Mouse (Mus musculus) cerebellum, postnatal 10 days (tissue): Measurements from ENCODE around the gene Zfr2.
A peak's percentile ranks its signal among the peaks of the same experiment; 100 is the strongest.

Experiments
- DNase-seq, 2 experiments: peaks; one replicate each; pipeline ENCODE4 v3.0.0; 2021; ENCODE audit warnings: mixed read lengths in 2 of 2

Zfr2 gene

GRCm38 (mm10) chr10:81232580-81233225, at the start of gene Zfr2:
Zfr2 (plus strand) TSS chr10:81233155.
- DNase-seq: peak; percentile 98

GRCm38 (mm10) chr10:81183805-81184204, 49.1 kb upstream of the Zfr2 start, which contains the start of gene 4930442H23Rik:
4930442H23Rik (minus strand) TSS chr10:81183849.
- DNase-seq: no peak

GRCm38 (mm10) chr10:81184765-81185164, 48.2 kb upstream of the Zfr2 start:
- no peak for DNase-seq

GRCm38 (mm10) chr10:81187161-81187560, 45.8 kb upstream of the Zfr2 start:
- no peak for DNase-seq

GRCm38 (mm10) chr10:81189821-81190220, 43.1 kb upstream of the Zfr2 start:
- DNase-seq: no peak

- peak; percentile 56 to 71 for DNase-seq
These were observed 42.6 kb upstream of the Zfr2 start for GRCm38 (mm10) chr10:81190236-81190911.

- no peak for DNase-seq
These were observed 42.0 kb upstream of the Zfr2 start for GRCm38 (mm10) chr10:81190912-81191321.

GRCm38 (mm10) chr10:81191342-81191982, 41.5 kb upstream of the Zfr2 start:
- no peak for DNase-seq

- DNase-seq: peak; percentile 88 to 91
These were observed 40.5 kb upstream of the Zfr2 start for GRCm38 (mm10) chr10:81192270-81192967.

GRCm38 (mm10) chr10:81192968-81193501, 39.9 kb upstream of the Zfr2 start:
- peak; percentile 64 to 71 for DNase-seq

GRCm38 (mm10) chr10:81193991-81194774, 38.8 kb upstream of the Zfr2 start:
- DNase-seq: peak; percentile 63 to 75

- no peak for DNase-seq
These were observed 37.7 kb upstream of the Zfr2 start for GRCm38 (mm10) chr10:81195300-81195699.

- DNase-seq: no peak
These were observed 36.4 kb upstream of the Zfr2 start for GRCm38 (mm10) chr10:81196470-81197065.

GRCm38 (mm10) chr10:81197305-81197704, 35.6 kb upstream of the Zfr2 start:
- DNase-seq: no peak

- DNase-seq: peak; percentile 81 to 87
These were observed 34.7 kb upstream of the Zfr2 start for GRCm38 (mm10) chr10:81198230-81198629.

- no peak for DNase-seq
These were observed 34.0 kb upstream of the Zfr2 start for GRCm38 (mm10) chr10:81198990-81199389.

- DNase-seq: no peak
These were observed 32.8 kb upstream of the Zfr2 start for GRCm38 (mm10) chr10:81200141-81200540.

GRCm38 (mm10) chr10:81200605-81201287, 32.2 kb upstream of the Zfr2 start:
- DNase-seq: no peak

GRCm38 (mm10) chr10:81201807-81202758, 30.9 kb upstream of the Zfr2 start, which contains the start of gene Nmrk2:
Nmrk2 (minus strand) TSS chr10:81202051.
- DNase-seq: no peak
